Mouse (Mus musculus) heart, adult 9 months (tissue): ENCODE data around the gene Zkscan17.

Experiments used
- DNase-seq, 2 experiments: peaks; one replicate each; pipeline ENCODE4 v3.0.0; 2022; ENCODE audit warnings: low spot score in 2 of 2

The Zkscan17 gene

GRCm38 (mm10) chr11:59518226-59518625 is 8.3 kb downstream of the Zkscan17 start:
- DNase-seq, result peak; percentile 25 to 27

GRCm38 (mm10) chr11:59517441-59517840 is 9.1 kb downstream of the Zkscan17 start:
- DNase-seq, result no peak

GRCm38 (mm10) chr11:59514789-59515188 is 11.8 kb downstream of the Zkscan17 start:
- no peak for DNase-seq

GRCm38 (mm10) chr11:59514381-59514780 is 12.2 kb downstream of the Zkscan17 start:
- DNase-seq, result no peak

- no peak for DNase-seq
These were observed 13.0 kb downstream of the Zkscan17 start for GRCm38 (mm10) chr11:59513556-59513955.

GRCm38 (mm10) chr11:59512733-59513132 is 13.8 kb downstream of the Zkscan17 start:
- no peak for DNase-seq

- DNase-seq, result no peak
These were observed 15.0 kb downstream of the Zkscan17 start for GRCm38 (mm10) chr11:59511558-59511957.

GRCm38 (mm10) chr11:59506713-59507074 is 19.9 kb downstream of the Zkscan17 start:
- no peak for DNase-seq

- DNase-seq, result peak; percentile 89 to 91
These were observed 20.5 kb downstream of the Zkscan17 start for GRCm38 (mm10) chr11:59505839-59506712.

- peak; percentile 36 to 43 for DNase-seq
These were observed 21.2 kb downstream of the Zkscan17 start for GRCm38 (mm10) chr11:59505351-59505838.

GRCm38 (mm10) chr11:59501978-59502700 is 24.4 kb downstream of the Zkscan17 start:
- DNase-seq, result no peak

GRCm38 (mm10) chr11:59497747-59498146 is 28.8 kb downstream of the Zkscan17 start:
- no peak for DNase-seq

- DNase-seq, result no peak
These were observed 29.8 kb downstream of the Zkscan17 start for GRCm38 (mm10) chr11:59496672-59497310.

- no peak for DNase-seq
These were observed 40.3 kb downstream of the Zkscan17 start for GRCm38 (mm10) chr11:59486222-59486621.

- no peak for DNase-seq
These were observed 40.9 kb downstream of the Zkscan17 start for GRCm38 (mm10) chr11:59485641-59486040.

- DNase-seq, result peak in 1 of 2 experiments; percentile 32
These were observed 43.3 kb downstream of the Zkscan17 start for GRCm38 (mm10) chr11:59483212-59483611.

- DNase-seq, result no peak
These were observed 49.3 kb downstream of the Zkscan17 start for GRCm38 (mm10) chr11:59477240-59477639.

GRCm38 (mm10) chr11:59472326-59472677 is 54.2 kb downstream of the Zkscan17 start, which contains the start of gene Zfp867:
Gene Zfp867 (minus strand): TSS chr11:59472474.
- DNase-seq, result peak; percentile 81 to 89

GRCm38 (mm10) chr11:59471413-59472325 is 54.9 kb downstream of the Zkscan17 start:
- DNase-seq, result no peak

GRCm38 (mm10) chr11:59460459-59460858 is 66.1 kb downstream of the Zkscan17 start:
- DNase-seq, result no peak

GRCm38 (mm10) chr11:59458973-59459372 is 67.6 kb downstream of the Zkscan17 start:
- DNase-seq, result peak; percentile 65 to 71
